Mouse (Mus musculus) retina, adult 2 months (tissue): ENCODE measurements around the gene Clec4d.
"Not testable (repeated sequence)": the region's sequence is repeated elsewhere in the genome, so short reads cannot be mapped to it uniquely, and the experiment has no call there.

Experiments
- DNase-seq: peaks from one replicate; pipeline ENCODE4 v3.0.0-alpha.2; 2012; ENCODE audit warnings: low read depth, low spot score

The Clec4d gene

GRCm38 (mm10) chr6:123261555-123262161, at the start of gene Clec4d:
Clec4d (plus strand) TSS chr6:123262111.
- no peak for DNase-seq

- DNase-seq: no peak
Measured at GRCm38 (mm10) chr6:123227519-123228166, 34.3 kb upstream of the Clec4d start.

- DNase-seq: no peak
Measured at GRCm38 (mm10) chr6:123229644-123230043, 32.3 kb upstream of the Clec4d start, which contains the start of gene Clec4n. Clec4n (plus strand) TSS chr6:123229843.

GRCm38 (mm10) chr6:123231149-123231548, 30.8 kb upstream of the Clec4d start:
- no peak for DNase-seq

- DNase-seq: no peak
Measured at GRCm38 (mm10) chr6:123237582-123237981, 24.3 kb upstream of the Clec4d start.

GRCm38 (mm10) chr6:123244201-123244600, 17.7 kb upstream of the Clec4d start:
- no peak for DNase-seq

GRCm38 (mm10) chr6:123248862-123249261, 13.0 kb upstream of the Clec4d start:
- not testable (repeated sequence) for DNase-seq

- DNase-seq: no peak
Measured at GRCm38 (mm10) chr6:123252735-123253134, 9.2 kb upstream of the Clec4d start.

- DNase-seq: no peak
Measured at GRCm38 (mm10) chr6:123258946-123259345, 3.0 kb upstream of the Clec4d start.

GRCm38 (mm10) chr6:123259889-123260603, 1.9 kb upstream of the Clec4d start:
- DNase-seq: no peak

- DNase-seq: no peak
Measured at GRCm38 (mm10) chr6:123260868-123261267, 1.0 kb upstream of the Clec4d start.

GRCm38 (mm10) chr6:123264194-123264593, 2.3 kb downstream of the Clec4d start:
- DNase-seq: no peak

- no peak for DNase-seq
Measured at GRCm38 (mm10) chr6:123265809-123266208, 3.9 kb downstream of the Clec4d start.

- no peak for DNase-seq
Measured at GRCm38 (mm10) chr6:123266945-123267344, 5.0 kb downstream of the Clec4d start.

GRCm38 (mm10) chr6:123279443-123279842, 17.5 kb downstream of the Clec4d start:
- DNase-seq: no peak

- DNase-seq: no peak
Measured at GRCm38 (mm10) chr6:123286311-123286710, 24.4 kb downstream of the Clec4d start.

GRCm38 (mm10) chr6:123288931-123289330, 27.0 kb downstream of the Clec4d start:
- DNase-seq: no peak

- no peak for DNase-seq
Measured at GRCm38 (mm10) chr6:123289753-123290152, 27.8 kb downstream of the Clec4d start, which contains the start of gene Clec4e. Clec4e (minus strand) TSS chr6:123289870.

- DNase-seq: no peak
Measured at GRCm38 (mm10) chr6:123292751-123293400, 31.0 kb downstream of the Clec4d start.

- not testable (repeated sequence) for DNase-seq
Measured at GRCm38 (mm10) chr6:123293509-123293908, 31.6 kb downstream of the Clec4d start.

- DNase-seq: no peak
Measured at GRCm38 (mm10) chr6:123296687-123297086, 34.8 kb downstream of the Clec4d start.

- DNase-seq: not testable (repeated sequence)
Measured at GRCm38 (mm10) chr6:123306315-123306714, 44.4 kb downstream of the Clec4d start.
